Mouse (Mus musculus): ENCODE results near the gene Rnase11. TPM values are rescaled to one million over a fixed set of nuclear protein-coding genes. Genes with fewer than 3 reads are reported as not detected.

Rnase11 gene
- polyA plus RNA-seq, 2 experiments: not detected

DNA sequence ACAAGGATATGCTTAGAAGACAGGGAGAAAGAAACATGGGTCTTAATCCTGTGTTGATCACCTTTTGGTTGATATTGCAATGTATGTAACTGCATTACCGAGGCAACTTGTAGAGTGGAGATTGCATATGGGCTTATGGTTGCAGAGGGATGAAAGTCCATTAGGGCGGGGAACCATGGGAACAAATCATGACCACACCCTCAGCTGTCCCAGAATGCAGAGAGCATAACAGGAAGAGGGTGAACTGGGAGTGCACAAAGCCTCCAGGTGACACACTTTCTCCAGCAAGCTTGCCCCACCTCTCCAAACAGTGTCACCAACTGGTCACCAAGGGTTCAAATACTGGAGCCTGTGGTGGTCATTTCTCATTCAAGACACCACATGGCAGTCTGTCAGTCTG, 31.1 kb upstream of the Rnase11 start:
- Histone ChIP-seq H3K4me2 (ENCODE audit: low read depth) (no peak overlapping the region), H3K27ac (no peak overlapping the region), H3K9ac (replicated peaks) (no peak overlapping the region), H3K27me3 (ENCODE audit: control insufficient read depth, insufficient read depth, low read length) (peaks cover 6% of the 10 kb centered on the region), H3K4me1 (replicated peaks; ENCODE audit: control insufficient read depth in 2 of 2, insufficient read depth in 2 of 2, low read length in 1 of 2) (peaks cover 19 to 29% of the 10 kb centered on the region in 2 experiments), H3K36me3 (replicated peaks; ENCODE audit: control insufficient read depth, insufficient read depth, low read depth) (no peaks in the 10 kb centered on the region), H3K9me3 (ENCODE audit: control insufficient read depth, low read length) (no peaks in the 10 kb centered on the region), H3K4me3 (ENCODE audit: insufficient read depth in 1 of 2, low read depth in 2 of 2, low read length in 2 of 2) (no peak overlapping the region)
- ATAC-seq (ENCODE audit: insufficient read depth) (no peak), DNase-seq (ENCODE audit: low read depth in 3 of 3, low spot score in 3 of 3) (no peak)
- WGBS (ENCODE audit: insufficient replicate concordance): 59% methylated on average over 2 of the region's 2 CpGs
- TF ChIP-seq CTCF (IDR thresholded peaks at IDR 0.05; ENCODE audit: low read depth) (no peak), EP300 (IDR thresholded peaks at IDR 0.05; ENCODE audit: low read depth) (no peak)

DNA sequence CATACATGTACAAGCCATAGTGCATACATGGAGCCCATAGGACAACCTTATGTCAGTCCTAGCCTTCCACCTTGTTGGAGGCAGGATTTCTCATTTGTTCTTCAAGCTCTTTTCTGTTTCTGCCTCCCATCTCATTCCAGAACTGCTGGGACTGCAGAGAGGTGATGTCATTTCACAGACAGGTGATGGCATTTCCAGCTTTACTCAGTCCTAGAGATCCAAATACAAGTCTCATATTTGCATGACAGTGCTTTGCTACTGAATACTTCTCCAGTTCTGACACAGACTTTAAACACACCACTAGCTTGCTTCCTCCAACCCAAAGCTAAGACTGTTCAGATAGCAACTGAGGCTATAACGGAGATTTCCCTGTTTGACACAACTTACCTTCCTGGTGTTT, 29.2 kb upstream of the Rnase11 start:
- TF ChIP-seq EP300 (IDR thresholded peaks at IDR 0.05; ENCODE audit: low read depth) (no peak), CTCF (IDR thresholded peaks at IDR 0.05; ENCODE audit: low read depth) (no peak)
- H3K4me1 ChIP-seq (replicated peaks; ENCODE audit: control insufficient read depth in 2 of 2, insufficient read depth in 2 of 2, low read length in 1 of 2): peaks cover 2 to 12% of the 10 kb centered on the region in 2 experiments; a peak in 3 of 4 replicates
- H3K9me3 ChIP-seq (ENCODE audit: control insufficient read depth, low read length): no peaks in the 10 kb centered on the region
- H3K27ac ChIP-seq: no peak overlapping the region
- H3K36me3 ChIP-seq (replicated peaks; ENCODE audit: control insufficient read depth, insufficient read depth, low read depth): no peaks in the 10 kb centered on the region
- no peak overlapping the region for H3K4me2 ChIP-seq (ENCODE audit: low read depth)
- H3K9ac ChIP-seq (replicated peaks): no peak overlapping the region
- ATAC-seq (ENCODE audit: insufficient read depth) (no peak), DNase-seq (ENCODE audit: low read depth in 3 of 3, low spot score in 3 of 3) (no peak)
- 56% methylated on average over 1 of the region's 1 CpGs for WGBS (ENCODE audit: insufficient replicate concordance)
- no peak overlapping the region for H3K4me3 ChIP-seq (ENCODE audit: insufficient read depth in 1 of 2, low read depth in 2 of 2, low read length in 2 of 2)
- H3K27me3 ChIP-seq (ENCODE audit: control insufficient read depth, insufficient read depth, low read length): peaks cover 6% of the 10 kb centered on the region

DNA sequence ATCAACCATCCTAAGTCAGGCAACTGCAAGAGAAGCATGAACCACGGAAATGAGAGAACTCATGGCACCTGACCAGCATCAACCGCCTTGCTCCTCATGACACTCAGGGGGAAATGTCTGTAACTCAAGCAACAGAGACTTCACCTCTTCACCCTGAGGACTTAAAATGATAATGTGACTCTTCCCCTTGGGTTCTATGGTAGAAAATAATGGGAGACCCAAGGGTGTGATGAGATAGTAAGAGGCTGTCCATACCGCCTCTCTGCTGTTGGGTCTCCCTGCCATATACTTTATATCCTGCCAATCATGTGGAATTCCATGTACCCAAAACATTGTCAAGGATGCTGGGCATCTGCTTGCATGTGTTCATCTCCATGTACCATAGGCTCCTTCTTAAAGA, 24.4 kb upstream of the Rnase11 start, which contains the start of gene Olfr750:
TSS of gene Olfr750 (minus strand) at position 101 of the 400 bp plus-strand sequence.
- H3K4me2 ChIP-seq (ENCODE audit: low read depth): no peak within 1 kb of the TSS
- TF ChIP-seq EP300 (IDR thresholded peaks at IDR 0.05; ENCODE audit: low read depth) (no peak), CTCF (IDR thresholded peaks at IDR 0.05; ENCODE audit: low read depth) (no peak)
- H3K4me3 ChIP-seq (ENCODE audit: insufficient read depth in 1 of 2, low read depth in 2 of 2, low read length in 2 of 2): no peak within 1 kb of the TSS
- H3K9ac ChIP-seq (replicated peaks): no peak within 1 kb of the TSS
- no peak within 1 kb of the TSS for H3K27ac ChIP-seq
- DNase-seq (ENCODE audit: low read depth in 3 of 3, low spot score in 3 of 3): no peak
- 69% methylated on average over 3 of the region's 3 CpGs for WGBS (ENCODE audit: insufficient replicate concordance)
- no peak for ATAC-seq (ENCODE audit: insufficient read depth)
- H3K9me3 ChIP-seq (ENCODE audit: control insufficient read depth, low read length): no peaks in the 10 kb centered on the region
- H3K27me3 ChIP-seq (ENCODE audit: control insufficient read depth, insufficient read depth, low read length): no peaks in the 10 kb centered on the region; the same call in 1 of the 2 replicates
- H3K36me3 ChIP-seq (replicated peaks; ENCODE audit: control insufficient read depth, insufficient read depth, low read depth): no peaks in the 10 kb centered on the region
- H3K4me1 ChIP-seq (replicated peaks; ENCODE audit: control insufficient read depth in 2 of 2, insufficient read depth in 2 of 2, low read length in 1 of 2): no peaks in the 10 kb centered on the region

DNA sequence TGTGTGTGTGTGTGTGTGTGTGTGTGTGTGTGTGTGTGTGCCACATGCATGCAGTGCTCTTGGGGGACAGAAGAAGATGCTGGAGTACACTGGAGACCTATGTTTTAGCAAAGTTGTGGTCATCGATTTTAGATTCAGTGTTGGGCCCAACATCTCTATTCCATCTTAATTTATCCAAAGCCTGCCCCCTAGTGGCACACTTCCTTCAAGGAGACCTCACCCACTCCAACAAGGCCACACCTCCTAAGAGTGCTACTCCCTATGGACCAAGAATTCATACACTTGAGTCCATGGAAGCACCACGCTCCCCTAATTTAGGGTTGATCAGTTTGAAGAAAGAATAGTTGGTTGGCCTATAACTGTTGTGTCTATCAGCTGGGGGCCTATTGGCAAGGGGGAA, 19.7 kb upstream of the Rnase11 start:
- no peaks in the 10 kb centered on the region; the same call in 1 of the 2 replicates for H3K27me3 ChIP-seq (ENCODE audit: control insufficient read depth, insufficient read depth, low read length)
- no peaks in the 10 kb centered on the region for H3K36me3 ChIP-seq (replicated peaks; ENCODE audit: control insufficient read depth, insufficient read depth, low read depth)
- no peak overlapping the region for H3K9ac ChIP-seq (replicated peaks)
- ATAC-seq (ENCODE audit: insufficient read depth) (no peak), DNase-seq (ENCODE audit: low read depth in 3 of 3, low spot score in 3 of 3) (peak in 2 of 3 experiments; percentile 57 to 61)
- no peak overlapping the region for H3K4me2 ChIP-seq (ENCODE audit: low read depth)
- no peak overlapping the region for H3K27ac ChIP-seq
- no peak overlapping the region for H3K4me3 ChIP-seq (ENCODE audit: insufficient read depth in 1 of 2, low read depth in 2 of 2, low read length in 2 of 2)
- peaks cover 2 to 4% of the 10 kb centered on the region in 2 experiments; a peak in 2 of 4 replicates for H3K4me1 ChIP-seq (replicated peaks; ENCODE audit: control insufficient read depth in 2 of 2, insufficient read depth in 2 of 2, low read length in 1 of 2)
- H3K9me3 ChIP-seq (ENCODE audit: control insufficient read depth, low read length): no peaks in the 10 kb centered on the region
- TF ChIP-seq EP300 (IDR thresholded peaks at IDR 0.05; ENCODE audit: low read depth): no peak
- TF ChIP-seq CTCF (IDR thresholded peaks at IDR 0.05; ENCODE audit: low read depth): peak; percentile 70
- 60% methylated on average over 2 of the region's 2 CpGs for WGBS (ENCODE audit: insufficient replicate concordance)

DNA sequence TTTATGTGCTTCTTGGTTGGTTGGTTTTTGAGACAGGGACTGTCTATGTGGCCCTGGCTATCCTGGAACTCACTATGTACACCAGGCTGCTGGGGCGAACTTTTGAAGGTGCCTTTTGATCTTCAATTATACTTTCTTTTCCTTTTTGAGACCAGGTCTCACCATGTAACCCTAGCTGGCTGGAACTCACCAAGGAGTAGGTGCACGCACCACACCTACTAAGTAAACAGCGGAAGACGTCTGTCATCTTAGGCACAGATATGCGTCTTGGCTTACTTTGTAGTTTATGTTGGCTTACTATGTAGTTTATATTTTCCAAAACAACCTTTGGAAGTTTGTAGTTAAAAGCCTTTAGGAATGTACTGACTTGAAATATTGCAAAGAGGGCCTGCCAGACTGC, 19.0 kb upstream of the Rnase11 start:
- WGBS (ENCODE audit: insufficient replicate concordance): 75% methylated on average over 5 of the region's 5 CpGs
- DNase-seq (ENCODE audit: low read depth in 3 of 3, low spot score in 3 of 3): no peak

More for the DNA sequence above, 19.0 kb upstream of the Rnase11 start:
- Histone ChIP-seq H3K4me1 (replicated peaks; ENCODE audit: control insufficient read depth in 2 of 2, insufficient read depth in 2 of 2, low read length in 1 of 2) (peaks cover 2 to 4% of the 10 kb centered on the region in 2 experiments; a peak in 2 of 4 replicates), H3K4me2 (ENCODE audit: low read depth) (no peak overlapping the region), H3K9ac (replicated peaks) (no peak overlapping the region), H3K36me3 (replicated peaks; ENCODE audit: control insufficient read depth, insufficient read depth, low read depth) (no peaks in the 10 kb centered on the region), H3K27me3 (ENCODE audit: control insufficient read depth, insufficient read depth, low read length) (no peaks in the 10 kb centered on the region; the same call in 1 of the 2 replicates), H3K9me3 (ENCODE audit: control insufficient read depth, low read length) (no peaks in the 10 kb centered on the region), H3K27ac (no peak overlapping the region), H3K4me3 (ENCODE audit: insufficient read depth in 1 of 2, low read depth in 2 of 2, low read length in 2 of 2) (no peak overlapping the region)
- TF ChIP-seq CTCF (IDR thresholded peaks at IDR 0.05; ENCODE audit: low read depth): no peak
- TF ChIP-seq EP300 (IDR thresholded peaks at IDR 0.05; ENCODE audit: low read depth): no peak
- ATAC-seq (ENCODE audit: insufficient read depth): no peak

Data from liver, embryonic 14.5 days (tissue).